In the genomic region with DNA sequence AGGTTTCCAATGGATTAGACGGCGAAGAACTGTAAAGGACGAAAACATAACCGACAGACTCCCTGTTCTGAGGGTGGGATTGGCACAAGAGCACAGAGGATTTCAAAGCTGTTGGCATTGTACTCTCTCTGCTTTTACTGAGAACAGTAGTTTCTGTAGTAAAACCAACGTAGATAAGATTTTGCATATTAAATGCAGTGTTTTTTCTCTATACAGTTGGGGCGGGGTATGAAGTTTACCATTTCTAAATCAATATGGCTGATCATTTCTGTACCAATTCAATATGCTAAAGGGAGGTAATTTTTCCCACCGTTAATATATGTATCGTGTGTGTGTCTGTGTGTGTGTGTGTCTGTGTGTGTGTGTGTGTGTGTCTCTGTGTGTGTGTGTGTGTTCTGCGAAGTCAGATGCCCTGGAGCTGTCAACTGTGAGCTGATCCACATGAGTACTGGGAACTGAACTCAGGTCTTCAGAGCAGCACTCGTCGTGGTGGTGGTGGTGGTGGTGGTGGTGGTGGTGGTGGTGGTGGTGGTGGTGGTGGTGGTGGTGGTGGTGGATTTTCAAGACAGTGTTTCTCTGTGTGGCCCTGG, we compare ENCODE assay signal across 8 mouse cellular contexts. TPM values are rescaled to one million over a fixed set of nuclear protein-coding genes. Genes with fewer than 3 reads are reported as not detected.
A peak's percentile ranks its signal among the peaks of the same experiment; 100 is the strongest.
DNase-seq lines count a peak whose midpoint lies in the region; ATAC-seq and TF ChIP-seq lines count a peak whose summit lies in the region.

No protein-coding gene starts in this region.

- H3K4me2 ChIP-seq in forebrain, embryonic 14.5 days (ENCODE audit: low read length) = peak overlapping the region; percentile 57
- H3K4me2 ChIP-seq in liver, embryonic 16.5 days (ENCODE audit: low read depth, low read length) = peak overlapping the region; percentile 86

- H3K36me3 ChIP-seq in C2C12 (ENCODE audit: control insufficient read depth, insufficient read depth) = no peaks in the 10 kb centered on the region
- H3K36me3 ChIP-seq in forebrain, embryonic 14.5 days (ENCODE audit: control insufficient read depth, insufficient read depth, low read length) = no peaks in the 10 kb centered on the region
- no peaks in the 10 kb centered on the region for H3K36me3 ChIP-seq in liver, embryonic 16.5 days (ENCODE audit: control insufficient read depth, insufficient read depth)

- H3K79me2 ChIP-seq in C2C12 (ENCODE audit: control insufficient read depth, insufficient read depth) = no peaks in the 10 kb centered on the region

- ATAC-seq in forebrain, embryonic 14.5 days = peak; percentile 44
- ATAC-seq in liver, embryonic 16.5 days (ENCODE audit: low read depth) = no peak

- H3K27ac ChIP-seq in cerebellum, adult 2 months (ENCODE audit: insufficient read depth, low read length) = peak overlapping the region; percentile 93
- peak overlapping the region; percentile 71; the same call in 1 of the 2 replicates for H3K27ac ChIP-seq in forebrain, embryonic 14.5 days (ENCODE audit: low read depth, low read length)
- H3K27ac ChIP-seq in liver, embryonic 16.5 days (ENCODE audit: low read length) = peak overlapping the region; percentile 93

- H3K9me3 ChIP-seq in forebrain, embryonic 14.5 days (replicated peaks; ENCODE audit: control insufficient read depth, low read length) = no peaks in the 10 kb centered on the region
- H3K9me3 ChIP-seq in liver, embryonic 16.5 days (replicated peaks; ENCODE audit: control insufficient read depth, low read length) = no peaks in the 10 kb centered on the region

- no peaks in the 10 kb centered on the region for H3K4me1 ChIP-seq in cerebellum, adult 2 months (ENCODE audit: control insufficient read depth, insufficient read depth, low read length)
- no peaks in the 10 kb centered on the region for H3K4me1 ChIP-seq in forebrain, embryonic 14.5 days (ENCODE audit: control insufficient read depth, insufficient read depth, low read length)
- peaks cover 38% of the 10 kb centered on the region for H3K4me1 ChIP-seq in liver, embryonic 16.5 days (ENCODE audit: control insufficient read depth, low read depth, low read length)

- H3K27me3 ChIP-seq in cerebellum, adult 2 months (ENCODE audit: control insufficient read depth, insufficient read depth, low read length) = no peaks in the 10 kb centered on the region
- no peaks in the 10 kb centered on the region for H3K27me3 ChIP-seq in C2C12 (ENCODE audit: control insufficient read depth, insufficient read depth, insufficient read length)
- H3K27me3 ChIP-seq in forebrain, embryonic 14.5 days (replicated peaks; ENCODE audit: control insufficient read depth, insufficient read depth, low read length) = no peaks in the 10 kb centered on the region
- H3K27me3 ChIP-seq in liver, embryonic 16.5 days (ENCODE audit: control insufficient read depth, insufficient read depth, low read depth, low read length) = no peaks in the 10 kb centered on the region

- DNase-seq in cerebellum, adult 2 months = no peak
- DNase-seq in cerebellum, postnatal 10 days = no peak
- DNase-seq in forebrain, embryonic 14.5 days (ENCODE audit: low spot score) = no peak
- DNase-seq in cerebellum, adult 9-11 months = no peak
- DNase-seq in yolk sac, embryonic 10.5 days (ENCODE audit: low spot score) = no peak
- DNase-seq in kidney, postnatal 36 days = no peak

- WGBS in cerebellum, adult 2 months = 23% methylated on average over 11 of the region's 11 CpGs
- 31% methylated on average over 11 of the region's 11 CpGs for WGBS in forebrain, embryonic 14.5 days
- WGBS in liver, embryonic 16.5 days (ENCODE audit: insufficient replicate concordance) = 18% methylated on average over 11 of the region's 11 CpGs

- TF ChIP-seq POLR2A in cerebellum, adult 2 months (IDR thresholded peaks at IDR 0.05; ENCODE audit: borderline replicate concordance, insufficient read depth, low read length) = no peak

- H3K9ac ChIP-seq in forebrain, embryonic 14.5 days (ENCODE audit: low read length) = peak overlapping the region; percentile 66
- peak overlapping the region; percentile 71 for H3K9ac ChIP-seq in liver, embryonic 16.5 days (ENCODE audit: low read depth, low read length)

- H3K79me3 ChIP-seq in C2C12 (ENCODE audit: low read depth) = no peaks in the 10 kb centered on the region

- peak overlapping the region; percentile 62 for H3ac ChIP-seq in C2C12 (ENCODE audit: control insufficient read depth, insufficient read length, low read depth)

- no peak for TF ChIP-seq CTCF in cerebellum, adult 2 months (IDR thresholded peaks at IDR 0.05; ENCODE audit: borderline replicate concordance, insufficient read depth, low read depth, low read length)
- TF ChIP-seq CTCF in C2C12 (IDR thresholded peaks at IDR 0.05; ENCODE audit: control insufficient read depth, insufficient read depth, insufficient read length) = no peak

- H3K4me3 ChIP-seq in cerebellum, adult 2 months (replicated peaks; ENCODE audit: insufficient read depth, low read depth, low read length) = peak overlapping the region; percentile 56
- no peak overlapping the region for H3K4me3 ChIP-seq in C2C12 (ENCODE audit: insufficient read depth, poor library complexity, severe bottlenecking)
- H3K4me3 ChIP-seq in forebrain, embryonic 14.5 days (ENCODE audit: low read depth, low read length) = peak overlapping the region; percentile 38
- H3K4me3 ChIP-seq in liver, embryonic 16.5 days (ENCODE audit: low read depth, low read length) = peak overlapping the region; percentile 64

TF ChIP-seq in C2C12, 6 proteins besides CTCF, POLR2A, EP300 and RAD21:
- TF ChIP-seq MYOD1 (IDR thresholded peaks at IDR 0.05; ENCODE audit: control insufficient read depth, insufficient read length, low read depth) (no peak), CEBPB (IDR thresholded peaks at IDR 0.05; ENCODE audit: low read depth) (no peak), MYOG (IDR thresholded peaks at IDR 0.05; ENCODE audit: control insufficient read depth, extremely low read depth, insufficient read length) (no peak), MAX (IDR thresholded peaks at IDR 0.05) (no peak), USF1 (IDR thresholded peaks at IDR 0.05; ENCODE audit: low read depth) (no peak), FOSL1 (IDR thresholded peaks at IDR 0.05; ENCODE audit: insufficient read depth, low read length, poor library complexity, severe bottlenecking) (no peak)

RNA-seq across cellular contexts. Expression of gene Parp16, which starts 7.1 kb away (rescaled TPM):
- polyA plus RNA-seq in cerebellum, adult 2 months (2012; rRNA removed) = 5.7 and 6.6 TPM in 2 replicates
- polyA plus RNA-seq in C2C12 (2012; fragmentation: generic; extraction: Trizol) = 2.1 TPM
- polyA plus RNA-seq in forebrain, embryonic 14.5 days (2014; fragmentation: Nextera tagmentation; extraction: Ambion mirVana) = 4.2 and 4.4 TPM in 2 replicates
- polyA plus RNA-seq in liver, embryonic 16.5 days (2015; fragmentation: Nextera tagmentation; extraction: Ambion mirVana) = 9.9 and 11.2 TPM in 2 replicates
